Mouse (Mus musculus) ES-E14 (cell line): ENCODE results near the gene Gimap8.

Experiments
- CHD2 ChIP-seq: IDR thresholded peaks from 2 replicates; pipeline ENCODE4 v1.6.1; 2014; ENCODE audit warnings: mild to moderate bottlenecking, low read depth, low read length, inconsistent platforms
- HCFC1 ChIP-seq: IDR thresholded peaks from 2 replicates; pipeline ENCODE4 v1.6.1; 2012; ENCODE audit warnings: low read length, inconsistent platforms, borderline replicate concordance; ENCODE audit not compliant: insufficient read depth
- MAFK ChIP-seq: IDR thresholded peaks from 2 replicates; pipeline ENCODE4 v1.6.1; 2014; ENCODE audit warnings: mild to moderate bottlenecking, low read depth, low read length, inconsistent platforms; ENCODE audit not compliant: insufficient read depth

DNA sequence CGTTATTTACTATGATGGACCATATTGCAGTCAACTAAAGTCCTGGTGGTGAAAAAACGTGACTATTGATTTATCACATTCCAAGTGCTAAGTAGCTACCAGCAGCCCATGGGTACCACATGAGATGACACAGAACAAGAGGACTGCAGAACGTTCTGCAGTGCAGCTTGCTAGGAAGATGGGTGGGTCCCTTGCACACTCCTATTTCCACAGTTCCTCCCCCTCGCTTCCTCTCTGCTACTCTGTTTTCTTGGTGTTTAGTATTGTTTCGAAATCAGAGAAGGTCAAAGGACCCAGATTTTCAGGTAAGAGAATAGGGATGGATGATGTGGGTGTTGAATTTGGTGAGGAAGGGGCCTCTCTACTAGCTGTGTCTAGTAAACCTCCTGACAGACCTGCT, 37.3 kb downstream of the Gimap8 start, which contains the start of gene Gimap4:
- TF ChIP-seq CHD2 (no peak), HCFC1 (no peak), MAFK (no peak)
